Mouse (Mus musculus): ENCODE results near the gene Arid3a. TPM values are rescaled to one million over a fixed set of nuclear protein-coding genes. Genes with fewer than 3 reads are reported as not detected.

Gene Arid3a
- polyA plus RNA-seq, 1 experiment from 2014 or later = 9.0 TPM

GRCm38 (mm10) chr10:79986232-79986878 lies 59.5 kb downstream of the Arid3a start:
- ATAC-seq (ENCODE audit: low FRiP score) = no peak
- DNase-seq (ENCODE audit: low spot score) = no peak
- 49% methylated on average over 6 of the region's 6 CpGs for WGBS
- peaks cover 38% of the 10 kb centered on the region for H3K27me3 ChIP-seq (ENCODE audit: control insufficient read depth, insufficient read depth, low read length)
- H3K4me1 ChIP-seq (replicated peaks; ENCODE audit: control insufficient read depth, insufficient read depth, low read length) = peaks cover 10% of the 10 kb centered on the region
- 0 out of 2 replicates have a peak overlapping the region, but pooled peaks have one; percentile 49 for H3K9ac ChIP-seq (ENCODE audit: low read depth, low read length)
- no peaks in the 10 kb centered on the region for H3K9me3 ChIP-seq (ENCODE audit: control insufficient read depth, low read length)
- H3K36me3 ChIP-seq (ENCODE audit: control insufficient read depth, insufficient read depth, low read length) = no peaks in the 10 kb centered on the region
- H3K27ac ChIP-seq (ENCODE audit: low read depth, low read length) = no peak overlapping the region
- peak overlapping the region; percentile 65 for H3K4me2 ChIP-seq (replicated peaks; ENCODE audit: low read depth, low read length)
- peak overlapping the region; percentile 66 for H3K4me3 ChIP-seq (ENCODE audit: low read depth, low read length)

GRCm38 (mm10) chr10:79986963-79987362 lies 60.1 kb downstream of the Arid3a start:
- H3K27ac ChIP-seq (ENCODE audit: low read depth, low read length) = 0 out of 2 replicates have a peak overlapping the region, but pooled peaks have one; percentile 7
- H3K4me3 ChIP-seq (ENCODE audit: low read depth, low read length) = no peak overlapping the region
- peaks cover 10% of the 10 kb centered on the region for H3K4me1 ChIP-seq (replicated peaks; ENCODE audit: control insufficient read depth, insufficient read depth, low read length)
- no peak overlapping the region for H3K9ac ChIP-seq (ENCODE audit: low read depth, low read length)
- no peak overlapping the region for H3K4me2 ChIP-seq (replicated peaks; ENCODE audit: low read depth, low read length)
- H3K9me3 ChIP-seq (ENCODE audit: control insufficient read depth, low read length) = no peaks in the 10 kb centered on the region
- no peaks in the 10 kb centered on the region for H3K36me3 ChIP-seq (ENCODE audit: control insufficient read depth, insufficient read depth, low read length)
- no peak for ATAC-seq (ENCODE audit: low FRiP score)
- DNase-seq (ENCODE audit: low spot score) = peak; percentile 90
- H3K27me3 ChIP-seq (ENCODE audit: control insufficient read depth, insufficient read depth, low read length) = peaks cover 38% of the 10 kb centered on the region
- WGBS = 4% methylated on average over 11 of the region's 11 CpGs

GRCm38 (mm10) chr10:79987771-79988505 lies 61.1 kb downstream of the Arid3a start:
- Histone ChIP-seq H3K9ac (ENCODE audit: low read depth, low read length) (peak overlapping the region; percentile 17; the same call in 1 of the 2 replicates), H3K27me3 (ENCODE audit: control insufficient read depth, insufficient read depth, low read length) (peaks cover 38% of the 10 kb centered on the region), H3K4me1 (replicated peaks; ENCODE audit: control insufficient read depth, insufficient read depth, low read length) (peaks cover 10% of the 10 kb centered on the region), H3K36me3 (ENCODE audit: control insufficient read depth, insufficient read depth, low read length) (no peaks in the 10 kb centered on the region), H3K4me3 (ENCODE audit: low read depth, low read length) (peak overlapping the region; percentile 40), H3K27ac (ENCODE audit: low read depth, low read length) (0 out of 2 replicates have a peak overlapping the region, but pooled peaks have one; percentile 31), H3K9me3 (ENCODE audit: control insufficient read depth, low read length) (no peaks in the 10 kb centered on the region), H3K4me2 (replicated peaks; ENCODE audit: low read depth, low read length) (peak overlapping the region; percentile 38)
- 11% methylated on average over 27 of the region's 27 CpGs for WGBS
- ATAC-seq (ENCODE audit: low FRiP score) (no peak), DNase-seq (ENCODE audit: low spot score) (no peak)

GRCm38 (mm10) chr10:79988506-79989271 lies 61.8 kb downstream of the Arid3a start, which contains the start of gene Cnn2:
Gene Cnn2 (plus strand): TSS chr10:79988584.
- Histone ChIP-seq H3K9ac (ENCODE audit: low read depth, low read length) (peak within 1 kb of the TSS; percentile 17; the same call in 1 of the 2 replicates), H3K4me2 (replicated peaks; ENCODE audit: low read depth, low read length) (peak within 1 kb of the TSS; percentile 38), H3K4me1 (replicated peaks; ENCODE audit: control insufficient read depth, insufficient read depth, low read length) (peaks cover 4% of the 10 kb centered on the region; the same call in 1 of the 2 replicates), H3K9me3 (ENCODE audit: control insufficient read depth, low read length) (no peaks in the 10 kb centered on the region), H3K4me3 (ENCODE audit: low read depth, low read length) (peak within 1 kb of the TSS; percentile 40), H3K27ac (ENCODE audit: low read depth, low read length) (peak within 1 kb of the TSS; percentile 31; the same call in 1 of the 2 replicates), H3K36me3 (ENCODE audit: control insufficient read depth, insufficient read depth, low read length) (no peaks in the 10 kb centered on the region), H3K27me3 (ENCODE audit: control insufficient read depth, insufficient read depth, low read length) (peaks cover 38% of the 10 kb centered on the region)
- ATAC-seq (ENCODE audit: low FRiP score) (no peak), DNase-seq (ENCODE audit: low spot score) (peak; percentile 55)
- under 1% methylated on average over 59 of the region's 59 CpGs for WGBS

- no peak for ATAC-seq (ENCODE audit: low FRiP score)
- H3K27ac ChIP-seq (ENCODE audit: low read depth, low read length) = no peak overlapping the region
- peak overlapping the region; percentile 40 for H3K4me3 ChIP-seq (ENCODE audit: low read depth, low read length)
- H3K9me3 ChIP-seq (ENCODE audit: control insufficient read depth, low read length) = no peaks in the 10 kb centered on the region
- H3K4me2 ChIP-seq (replicated peaks; ENCODE audit: low read depth, low read length) = peak overlapping the region; percentile 38
- no peak overlapping the region for H3K9ac ChIP-seq (ENCODE audit: low read depth, low read length)
- 28% methylated on average over 8 of the region's 8 CpGs for WGBS
- peaks cover 38% of the 10 kb centered on the region for H3K27me3 ChIP-seq (ENCODE audit: control insufficient read depth, insufficient read depth, low read length)
- peaks cover 4% of the 10 kb centered on the region; the same call in 1 of the 2 replicates for H3K4me1 ChIP-seq (replicated peaks; ENCODE audit: control insufficient read depth, insufficient read depth, low read length)
- DNase-seq (ENCODE audit: low spot score) = peak; percentile 17
- H3K36me3 ChIP-seq (ENCODE audit: control insufficient read depth, insufficient read depth, low read length) = no peaks in the 10 kb centered on the region
These were observed 62.5 kb downstream of the Arid3a start for GRCm38 (mm10) chr10:79989272-79989786.

GRCm38 (mm10) chr10:79989870-79990269 lies 63.0 kb downstream of the Arid3a start:
- Histone ChIP-seq H3K9ac (ENCODE audit: low read depth, low read length) (no peak overlapping the region), H3K4me1 (replicated peaks; ENCODE audit: control insufficient read depth, insufficient read depth, low read length) (peaks cover 4% of the 10 kb centered on the region; the same call in 1 of the 2 replicates), H3K9me3 (ENCODE audit: control insufficient read depth, low read length) (no peaks in the 10 kb centered on the region), H3K36me3 (ENCODE audit: control insufficient read depth, insufficient read depth, low read length) (no peaks in the 10 kb centered on the region), H3K4me2 (replicated peaks; ENCODE audit: low read depth, low read length) (peak overlapping the region; percentile 38), H3K4me3 (ENCODE audit: low read depth, low read length) (peak overlapping the region; percentile 40), H3K27me3 (ENCODE audit: control insufficient read depth, insufficient read depth, low read length) (peaks cover 38% of the 10 kb centered on the region), H3K27ac (ENCODE audit: low read depth, low read length) (no peak overlapping the region)
- no peak for ATAC-seq (ENCODE audit: low FRiP score)
- DNase-seq (ENCODE audit: low spot score) = peak; percentile 28
- 13% methylated on average over 15 of the region's 15 CpGs for WGBS

- ATAC-seq (ENCODE audit: low FRiP score) (no peak), DNase-seq (ENCODE audit: low spot score) (no peak)
- Histone ChIP-seq H3K4me3 (ENCODE audit: low read depth, low read length) (no peak overlapping the region), H3K9me3 (ENCODE audit: control insufficient read depth, low read length) (no peaks in the 10 kb centered on the region), H3K4me1 (replicated peaks; ENCODE audit: control insufficient read depth, insufficient read depth, low read length) (peaks cover 4% of the 10 kb centered on the region; the same call in 1 of the 2 replicates), H3K27ac (ENCODE audit: low read depth, low read length) (no peak overlapping the region), H3K9ac (ENCODE audit: low read depth, low read length) (no peak overlapping the region), H3K27me3 (ENCODE audit: control insufficient read depth, insufficient read depth, low read length) (peaks cover 38% of the 10 kb centered on the region), H3K36me3 (ENCODE audit: control insufficient read depth, insufficient read depth, low read length) (no peaks in the 10 kb centered on the region), H3K4me2 (replicated peaks; ENCODE audit: low read depth, low read length) (no peak overlapping the region)
- WGBS = 62% methylated on average over 12 of the region's 12 CpGs
These were observed 64.3 kb downstream of the Arid3a start for GRCm38 (mm10) chr10:79991099-79991498.

GRCm38 (mm10) chr10:79991548-79991947 lies 64.7 kb downstream of the Arid3a start:
- no peak overlapping the region for H3K4me2 ChIP-seq (replicated peaks; ENCODE audit: low read depth, low read length)
- H3K9me3 ChIP-seq (ENCODE audit: control insufficient read depth, low read length) = no peaks in the 10 kb centered on the region
- peaks cover 4% of the 10 kb centered on the region; the same call in 1 of the 2 replicates for H3K4me1 ChIP-seq (replicated peaks; ENCODE audit: control insufficient read depth, insufficient read depth, low read length)
- H3K36me3 ChIP-seq (ENCODE audit: control insufficient read depth, insufficient read depth, low read length) = no peaks in the 10 kb centered on the region
- no peak overlapping the region for H3K9ac ChIP-seq (ENCODE audit: low read depth, low read length)
- WGBS = 85% methylated on average over 6 of the region's 6 CpGs
- H3K4me3 ChIP-seq (ENCODE audit: low read depth, low read length) = no peak overlapping the region
- no peak overlapping the region for H3K27ac ChIP-seq (ENCODE audit: low read depth, low read length)
- DNase-seq (ENCODE audit: low spot score) (no peak), ATAC-seq (ENCODE audit: low FRiP score) (no peak)
- H3K27me3 ChIP-seq (ENCODE audit: control insufficient read depth, insufficient read depth, low read length) = peaks cover 36% of the 10 kb centered on the region

Measured in hindbrain, embryonic 11.5 days (tissue).